Mouse (Mus musculus): ENCODE results near the gene Fignl1. TPM values are rescaled to one million over a fixed set of nuclear protein-coding genes. Genes with fewer than 3 reads are reported as not detected.

The Fignl1 gene
- total and polyA plus RNA-seq, 3 experiments = 0.21 to 1.2 (median 0.30) TPM

DNA sequence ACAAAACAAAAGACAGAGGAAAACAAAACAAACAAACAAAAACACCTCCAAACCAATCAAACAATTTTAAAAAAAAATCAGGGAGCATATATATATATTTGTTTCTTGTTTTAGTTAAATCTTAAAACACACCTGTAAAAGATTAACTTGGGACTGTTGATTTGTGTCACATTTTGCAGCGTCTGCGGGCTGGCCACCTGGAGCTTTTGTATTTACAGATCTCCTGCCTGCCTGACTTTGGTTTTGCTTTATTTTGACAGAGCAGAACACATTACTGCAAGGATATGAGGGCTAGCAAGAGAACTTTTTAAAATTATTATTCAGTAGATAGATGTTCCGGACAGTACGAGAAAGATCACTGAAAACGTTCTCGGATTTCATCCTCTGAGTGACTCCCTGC is 22.8 kb upstream of the Fignl1 start:
- intact Hi-C loops (cut with DNase I) = no loop called here
- no peaks in the 10 kb centered on the region for H3K79me2 ChIP-seq (replicated peaks; ENCODE audit: control insufficient read depth, insufficient read depth, low read length)
- H3K9ac ChIP-seq (ENCODE audit: low read depth, low read length) = no peak overlapping the region
- H3K27me3 ChIP-seq (ENCODE audit: control insufficient read depth, insufficient read depth, low read length) = no peaks in the 10 kb centered on the region
- peak overlapping the region; percentile 58 for H3K27ac ChIP-seq
- 68% methylated on average over 6 of the region's 6 CpGs for WGBS
- H3K36me3 ChIP-seq (ENCODE audit: control insufficient read depth, insufficient read depth, low read length) = peaks cover 5% of the 10 kb centered on the region; the same call in 1 of the 2 replicates
- TF ChIP-seq EP300 (IDR thresholded peaks at IDR 0.05; ENCODE audit: insufficient read depth, low read depth, low read length) = no peak
- TF ChIP-seq CTCF (IDR thresholded peaks at IDR 0.05) = no peak
- TF ChIP-seq POLR2A (IDR thresholded peaks at IDR 0.05; ENCODE audit: insufficient read depth, low read depth, low read length) = no peak
- no peak for DNase-seq
- H3K4me1 ChIP-seq (ENCODE audit: control insufficient read depth, insufficient read depth, low read length) = peaks cover 3% of the 10 kb centered on the region
- no peak overlapping the region for H3K4me3 ChIP-seq

- Histone ChIP-seq H3K4me1 (ENCODE audit: control insufficient read depth, insufficient read depth, low read length) (peaks cover 1% of the 10 kb centered on the region; the same call in 1 of the 2 replicates), H3K79me2 (replicated peaks; ENCODE audit: control insufficient read depth, insufficient read depth, low read length) (no peaks in the 10 kb centered on the region), H3K4me3 (no peak overlapping the region), H3K27ac (peak overlapping the region; percentile 58; the same call in 1 of the 2 replicates), H3K27me3 (ENCODE audit: control insufficient read depth, insufficient read depth, low read length) (no peaks in the 10 kb centered on the region), H3K9ac (ENCODE audit: low read depth, low read length) (no peak overlapping the region), H3K36me3 (ENCODE audit: control insufficient read depth, insufficient read depth, low read length) (peaks cover 5% of the 10 kb centered on the region; the same call in 1 of the 2 replicates)
- intact Hi-C loops (cut with DNase I) = no loop called here
- 60% methylated on average over 12 of the region's 12 CpGs for WGBS
- DNase-seq = no peak
- TF ChIP-seq POLR2A (IDR thresholded peaks at IDR 0.05; ENCODE audit: insufficient read depth, low read depth, low read length) (no peak), EP300 (IDR thresholded peaks at IDR 0.05; ENCODE audit: insufficient read depth, low read depth, low read length) (no peak), CTCF (IDR thresholded peaks at IDR 0.05) (no peak)
Measured at GRCm38 (mm10) chr11:11830884-11831495, 22.2 kb upstream of the Fignl1 start.

DNA sequence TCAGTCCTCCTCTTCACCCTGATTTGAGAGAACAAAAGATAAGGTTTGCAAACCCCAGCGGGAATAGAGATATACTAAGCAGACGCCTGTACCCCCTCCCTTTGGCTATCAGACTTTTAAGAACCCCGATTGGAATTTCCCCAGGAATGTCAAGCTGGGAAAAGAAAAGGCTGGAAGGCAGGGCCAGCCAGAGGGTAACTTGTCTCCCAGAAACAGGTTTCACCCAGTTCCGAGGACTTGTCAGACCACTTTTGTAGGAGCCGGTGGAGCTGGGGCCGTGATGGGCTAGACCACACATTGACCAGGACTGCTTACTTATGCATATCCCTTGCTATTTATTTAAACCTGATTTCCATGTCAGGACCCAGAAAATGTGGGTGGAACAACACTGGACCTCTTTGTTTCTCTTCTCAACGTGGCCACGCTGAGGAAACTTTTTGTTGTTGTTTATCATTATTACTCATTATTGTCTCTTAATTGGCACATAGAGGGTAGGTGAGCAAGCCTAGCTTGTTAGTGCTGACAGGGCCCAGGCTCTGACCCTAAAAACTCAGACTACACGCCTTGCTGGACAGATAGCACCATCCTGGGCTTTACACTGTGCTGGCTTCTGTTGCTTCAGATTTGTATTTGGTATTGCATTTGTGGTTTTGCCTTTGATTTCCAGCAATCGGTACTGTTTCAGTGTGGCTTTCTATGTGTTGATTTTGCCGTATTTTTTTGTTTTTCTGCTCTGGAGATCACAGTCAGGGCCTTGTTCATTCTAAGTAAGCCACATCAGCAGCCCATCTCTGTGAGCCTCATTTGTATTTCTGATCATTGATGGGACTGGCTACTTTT is 20.6 kb upstream of the Fignl1 start:
- no peaks in the 10 kb centered on the region for H3K27me3 ChIP-seq (ENCODE audit: control insufficient read depth, insufficient read depth, low read length)
- no peak overlapping the region for H3K9ac ChIP-seq (ENCODE audit: low read depth, low read length)
- WGBS = 60% methylated on average over 11 of the region's 11 CpGs
- no peak overlapping the region for H3K27ac ChIP-seq
- peaks cover 5% of the 10 kb centered on the region; the same call in 1 of the 2 replicates for H3K36me3 ChIP-seq (ENCODE audit: control insufficient read depth, insufficient read depth, low read length)
- H3K4me1 ChIP-seq (ENCODE audit: control insufficient read depth, insufficient read depth, low read length) = peaks cover 4% of the 10 kb centered on the region
- intact Hi-C loops (cut with DNase I) = loop anchor here (10.0 kb wide), 1 partner anchor 375 kb away; no protein-coding TSS in a partner anchor
- TF ChIP-seq POLR2A (IDR thresholded peaks at IDR 0.05; ENCODE audit: insufficient read depth, low read depth, low read length) (no peak), EP300 (IDR thresholded peaks at IDR 0.05; ENCODE audit: insufficient read depth, low read depth, low read length) (no peak), CTCF (IDR thresholded peaks at IDR 0.05) (no peak)
- no peaks in the 10 kb centered on the region for H3K79me2 ChIP-seq (replicated peaks; ENCODE audit: control insufficient read depth, insufficient read depth, low read length)
- DNase-seq = no peak
- no peak overlapping the region for H3K4me3 ChIP-seq

DNA sequence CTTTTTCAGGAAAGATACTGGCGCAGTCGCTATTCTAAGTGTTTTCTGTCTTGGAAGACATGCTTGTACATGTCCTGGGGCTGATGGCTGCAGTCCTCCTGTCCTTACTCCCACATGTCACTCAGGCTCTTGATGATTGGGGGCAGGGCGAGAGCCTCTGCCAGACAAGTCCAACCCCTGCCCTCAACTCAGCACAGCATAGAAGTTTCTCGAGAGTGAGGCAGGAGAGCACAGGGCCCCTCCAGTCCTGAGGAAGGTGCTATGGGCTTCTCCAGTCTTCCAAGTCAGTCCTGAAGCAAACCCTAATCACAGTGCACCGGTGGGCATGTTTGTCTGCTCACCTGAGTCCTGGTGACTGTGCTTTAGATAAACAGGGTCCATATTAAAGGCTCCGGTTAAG is 20.0 kb upstream of the Fignl1 start:
- Histone ChIP-seq H3K27me3 (ENCODE audit: control insufficient read depth, insufficient read depth, low read length) (no peaks in the 10 kb centered on the region), H3K36me3 (ENCODE audit: control insufficient read depth, insufficient read depth, low read length) (peaks cover 5% of the 10 kb centered on the region; the same call in 1 of the 2 replicates), H3K9ac (ENCODE audit: low read depth, low read length) (no peak overlapping the region), H3K27ac (no peak overlapping the region), H3K4me1 (ENCODE audit: control insufficient read depth, insufficient read depth, low read length) (peaks cover 7% of the 10 kb centered on the region), H3K79me2 (replicated peaks; ENCODE audit: control insufficient read depth, insufficient read depth, low read length) (no peaks in the 10 kb centered on the region), H3K4me3 (no peak overlapping the region)
- intact Hi-C loops (cut with DNase I) = loop anchor here (10.0 kb wide), 1 partner anchor 376 kb away; no protein-coding TSS in a partner anchor
- no peak for DNase-seq
- TF ChIP-seq EP300 (IDR thresholded peaks at IDR 0.05; ENCODE audit: insufficient read depth, low read depth, low read length) (no peak), POLR2A (IDR thresholded peaks at IDR 0.05; ENCODE audit: insufficient read depth, low read depth, low read length) (no peak), CTCF (IDR thresholded peaks at IDR 0.05) (no peak)
- whole genome bisulfite sequencing = 45% methylated on average over 6 of the region's 6 CpGs

- Histone ChIP-seq H3K4me3 (no peak overlapping the region), H3K27ac (no peak overlapping the region), H3K36me3 (ENCODE audit: control insufficient read depth, insufficient read depth, low read length) (peaks cover 5% of the 10 kb centered on the region; the same call in 1 of the 2 replicates), H3K9ac (ENCODE audit: low read depth, low read length) (no peak overlapping the region), H3K4me1 (ENCODE audit: control insufficient read depth, insufficient read depth, low read length) (peaks cover 7% of the 10 kb centered on the region), H3K27me3 (ENCODE audit: control insufficient read depth, insufficient read depth, low read length) (no peaks in the 10 kb centered on the region), H3K79me2 (replicated peaks; ENCODE audit: control insufficient read depth, insufficient read depth, low read length) (no peaks in the 10 kb centered on the region)
- no peak for TF ChIP-seq CTCF (IDR thresholded peaks at IDR 0.05)
- TF ChIP-seq POLR2A (IDR thresholded peaks at IDR 0.05; ENCODE audit: insufficient read depth, low read depth, low read length) = no peak
- no peak for TF ChIP-seq EP300 (IDR thresholded peaks at IDR 0.05; ENCODE audit: insufficient read depth, low read depth, low read length)
- intact Hi-C loops (cut with DNase I) = loop anchor here (10.0 kb wide), 1 partner anchor 377 kb away; no protein-coding TSS in a partner anchor
- DNase-seq = no peak
- 83% methylated on average over 5 of the region's 5 CpGs for WGBS
Measured at GRCm38 (mm10) chr11:11828251-11828650, 19.5 kb upstream of the Fignl1 start.
